Mouse (Mus musculus) CH12.LX (cell line): Measurements from ENCODE around the gene Polr2f.
A peak's percentile ranks its signal among the peaks of the same experiment; 100 is the strongest.

Experiments used
- BHLHE40 ChIP-seq: IDR thresholded peaks from 2 replicates; pipeline ENCODE4 v1.6.1; 2011; ENCODE audit warnings: mild to moderate bottlenecking, low read depth, low read length, improper control_type of control experiment
- CTCF ChIP-seq, 2 experiments: IDR thresholded peaks in 1 of 2; conservative IDR thresholded peaks in 1 of 2; 2 replicates each; pipeline ENCODE4 v1.5.1; 2011 to 2012; ENCODE audit warnings: low read depth in 2 of 2, low read length in 2 of 2, improper control_type of control experiment in 1 of 2, inconsistent platforms in 1 of 2, mild to moderate bottlenecking in 1 of 2, moderate library complexity in 1 of 2
- EP300 ChIP-seq: IDR thresholded peaks from 2 replicates; pipeline ENCODE4 v1.6.1; 2011; ENCODE audit warnings: low read length, improper control_type of control experiment
- MEF2A ChIP-seq: IDR thresholded peaks from 2 replicates; pipeline ENCODE4 v1.6.1; 2014; ENCODE audit warnings: low read depth, mild to moderate bottlenecking, inconsistent platforms, low read length, improper control_type of control experiment, borderline replicate concordance
- NRF1 ChIP-seq: IDR thresholded peaks from 2 replicates; pipeline ENCODE4 v1.6.1; 2014; ENCODE audit warnings: low read depth, mild to moderate bottlenecking, inconsistent platforms, low read length, improper control_type of control experiment, moderate library complexity
- POLR2A ChIP-seq: IDR thresholded peaks from 2 replicates; pipeline ENCODE4 v1.6.1; 2011; ENCODE audit warnings: low read depth, mild to moderate bottlenecking, improper control_type of control experiment, low read length
- POLR2AphosphoS2 ChIP-seq: IDR thresholded peaks from 2 replicates; pipeline ENCODE4 v1.6.1; 2011; ENCODE audit warnings: low read depth, low read length, improper control_type of control experiment
- ZC3H11A ChIP-seq: IDR thresholded peaks from 2 replicates; pipeline ENCODE4 v1.6.1; 2012; ENCODE audit warnings: low read depth, mild to moderate bottlenecking, inconsistent platforms, low read length, improper control_type of control experiment
- ZMIZ1 ChIP-seq: IDR thresholded peaks from 2 replicates; pipeline ENCODE4 v1.6.1; 2012; ENCODE audit warnings: low read depth, mild to moderate bottlenecking, inconsistent platforms, low read length, improper control_type of control experiment

- TF ChIP-seq ZMIZ1 (no peak), POLR2AphosphoS2 (no peak), POLR2A (peak; percentile 39; the same call in 1 of the 2 replicates), ZC3H11A (no peak), NRF1 (peak; percentile 90), CTCF (conservative IDR thresholded peaks at IDR 0.05 in 1 of 2, IDR thresholded peaks at IDR 0.05 in 1 of 2; ENCODE audit: low read depth in 2 of 2, low read length in 2 of 2) (no peak), MEF2A (no peak), BHLHE40 (no peak), EP300 (no peak)
Observed at GRCm38 (mm10) chr15:79199390-79199976, 58.7 kb downstream of the Polr2f start.
